Mouse (Mus musculus) left cerebral cortex, adult 2 months (tissue): ENCODE measurements around the gene Atg101. TPM values are rescaled to one million over a fixed set of nuclear protein-coding genes. Genes with fewer than 3 reads are reported as not detected.
A peak's percentile ranks its signal among the peaks of the same experiment; 100 is the strongest.

Source experiments
- DNase-seq, 2 experiments: peaks; one replicate each; pipeline ENCODE4 v3.0.0; 2021 to 2022; ENCODE audit warnings: low spot score in 2 of 2, mixed read lengths in 1 of 2; ENCODE audit errors: extremely low spot score in 1 of 2
- H3K27ac ChIP-seq: fragments of 200-600 bp; 2 replicates; pipeline ENCODE4 v1.8.1; 2022
- H3K4me3 ChIP-seq: fragments of 200-600 bp; 2 replicates; pipeline ENCODE4 v1.8.1; 2022
- CTCF ChIP-seq: fragments of 200-600 bp; IDR thresholded peaks from 2 replicates; pipeline ENCODE4 v1.8.1; 2022; ENCODE audit warnings: antibody characterized with exemption, mild to moderate bottlenecking, moderate library complexity
- intact Hi-C: fragments of 180-260 bp; cut with DNase I; formaldehyde crosslinking; loops from one replicate; pipeline ENCODE4 v1.15.1; 2025
- total RNA-seq, 2 experiments: library from RNA; stranded (reverse); gene quantifications; 2 replicates each; pipeline ENCODE4 v1.2.3; 2021

Gene Atg101
- total RNA-seq, 2 experiments from 2014 or later = 41.9 to 44.5 TPM

DNA sequence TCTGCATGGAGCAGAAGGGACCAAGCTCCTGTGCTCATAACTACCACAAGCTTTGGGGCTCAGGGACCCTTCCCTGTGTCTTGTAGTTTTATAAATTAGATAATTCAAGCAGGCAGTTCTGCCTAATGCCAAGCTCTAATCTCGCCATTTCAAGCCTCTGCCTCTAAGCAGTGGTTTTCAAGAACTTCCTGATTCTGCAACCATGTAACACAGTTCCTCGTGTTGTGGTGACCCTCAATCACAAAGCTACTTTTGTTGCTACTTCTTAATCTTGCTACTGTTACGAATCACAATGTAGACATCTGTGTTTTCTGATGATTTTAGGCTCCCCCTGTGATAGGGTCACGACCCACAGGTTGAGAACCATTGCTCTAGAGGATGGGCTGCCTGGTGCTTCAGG is 49.6 kb downstream of the Atg101 start:
- no peak for DNase-seq
- H3K27ac ChIP-seq = no peak overlapping the region
- intact Hi-C loops = no loop called here
- H3K4me3 ChIP-seq = no peak overlapping the region
- TF ChIP-seq CTCF = no peak

DNA sequence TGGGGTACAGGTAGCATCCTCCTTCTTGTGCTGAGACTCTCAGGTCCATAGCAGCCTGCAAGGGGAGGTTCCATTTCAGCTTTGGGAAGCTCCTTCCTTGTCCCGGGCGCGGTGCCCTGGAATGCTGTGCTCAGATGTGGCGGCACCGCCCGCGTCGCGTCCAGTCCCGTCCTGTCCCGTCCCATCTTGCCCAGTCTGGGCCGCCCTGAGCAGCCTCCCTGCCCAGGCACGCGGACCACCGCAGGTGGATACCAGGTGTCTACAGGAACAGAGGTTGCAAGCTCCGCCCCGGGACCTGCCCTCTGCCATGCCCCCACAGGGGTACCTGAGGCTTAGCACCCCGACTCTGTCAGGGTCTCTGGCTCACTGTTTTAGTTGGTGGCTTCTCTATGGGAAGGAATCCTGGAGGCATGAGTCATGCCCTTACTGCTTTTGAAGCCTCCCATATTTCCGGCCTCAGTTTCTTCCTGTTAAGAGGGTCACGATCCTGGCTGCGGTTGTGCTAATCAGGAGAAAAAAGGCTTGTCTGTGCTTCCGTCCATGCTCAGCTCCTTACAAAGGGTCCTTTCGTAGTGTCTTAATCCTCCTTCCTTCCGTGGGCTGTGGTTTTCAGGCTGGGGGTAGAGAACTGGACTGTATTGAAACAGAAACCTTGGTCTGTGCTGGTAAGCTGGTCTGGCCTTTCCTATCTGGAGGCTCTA is 52.6 kb downstream of the Atg101 start:
- intact Hi-C loops = loop anchor here (5.0 kb wide), 1 partner anchor 731 kb away; no protein-coding TSS in a partner anchor
- no peak for DNase-seq
- H3K27ac ChIP-seq = no peak overlapping the region
- H3K4me3 ChIP-seq = no peak overlapping the region
- no peak for TF ChIP-seq CTCF

DNA sequence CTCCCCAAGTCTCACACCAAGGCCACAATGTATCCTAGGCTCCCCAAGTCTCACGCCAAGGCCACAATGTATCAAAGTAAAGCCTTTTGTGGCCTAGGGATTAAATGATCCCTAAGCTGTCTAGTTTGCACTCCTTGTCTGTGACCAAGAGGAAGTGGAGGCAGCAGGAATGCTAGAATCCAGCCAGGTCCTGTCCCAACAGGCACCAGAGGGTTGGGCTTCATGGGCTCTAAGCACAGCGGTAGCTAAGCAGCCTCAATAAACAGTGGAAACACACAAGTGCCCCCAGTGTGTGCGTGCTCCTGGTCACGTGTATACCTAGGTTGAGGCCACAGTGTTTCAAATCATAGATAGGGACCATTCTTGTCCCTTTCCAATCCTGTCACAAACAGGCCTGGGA is 54.3 kb downstream of the Atg101 start:
- no peak overlapping the region for H3K4me3 ChIP-seq
- intact Hi-C loops = loop anchor here (2.0 to 5.0 kb wide), 2 partner anchors 434 to 729 kb away; no protein-coding TSS in a partner anchor

DNA sequence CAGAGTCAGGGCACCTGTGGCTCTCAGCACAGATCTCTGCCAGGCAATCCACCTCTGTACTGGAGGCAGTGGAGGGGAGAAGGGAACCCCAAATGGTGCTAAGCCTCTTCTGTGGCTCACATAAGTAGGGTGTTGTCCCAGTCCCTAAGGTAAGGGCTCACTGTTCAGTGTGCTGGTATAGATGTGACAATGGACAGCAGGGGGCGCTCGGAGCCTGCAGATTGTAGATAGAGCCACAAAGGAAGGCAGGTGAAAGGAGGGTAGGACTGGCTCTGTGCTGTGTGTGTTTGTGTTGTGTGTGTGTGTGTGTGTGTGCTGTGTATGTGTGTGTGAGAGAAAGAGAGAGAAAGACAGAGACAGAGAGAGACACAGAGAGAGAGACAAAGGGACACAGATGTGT is 55.5 kb downstream of the Atg101 start:
- peak; percentile 84 to 87 for DNase-seq
- Histone ChIP-seq H3K4me3 (no peak overlapping the region), H3K27ac (no peak overlapping the region)
- intact Hi-C loops = loop anchor here (1.0 to 5.0 kb wide), 4 partner anchors 158 to 728 kb away; no protein-coding TSS in a partner anchor
- peak; percentile 73 for TF ChIP-seq CTCF

More for the DNA sequence above, 54.3 kb downstream of the Atg101 start:
- TF ChIP-seq CTCF = no peak
- DNase-seq = no peak
- no peak overlapping the region for H3K27ac ChIP-seq

Other genes starting within 250 kb of the Atg101 start
- gene Gm47841, start 236.9 kb upstream of the Atg101 start, total RNA-seq = not detected
- gene Fignl2, start 205.7 kb upstream of the Atg101 start, total RNA-seq = 1 to 10 TPM; 1.2 to 1.4 TPM
- gene Ankrd33, start 168.5 kb upstream of the Atg101 start, total RNA-seq = not detected
- 10 to 100 TPM; 13.8 to 15.1 TPM for gene Acvrl1, start 155.8 kb upstream of the Atg101 start, total RNA-seq
- 100 to 1,000 TPM; 102 to 114 TPM for gene Acvr1b, start 110.2 kb upstream of the Atg101 start, total RNA-seq
- 100 to 1,000 TPM in 1 of 2 experiments, 10 to 100 TPM in 1; 89.7 to 107 TPM for gene Grasp, start 60.1 kb upstream of the Atg101 start, total RNA-seq
- 100 to 1,000 TPM; 155 to 210 TPM for gene Nr4a1, start 30.0 kb upstream of the Atg101 start, total RNA-seq
- under 1 TPM; 0.30 to 0.41 TPM for gene 6030408B16Rik, start 8.9 kb downstream of the Atg101 start, total RNA-seq
- gene Krt80, start 85.9 kb downstream of the Atg101 start, total RNA-seq = 1 to 10 TPM; 2.9 to 3.9 TPM
- gene Krt7, start 126.8 kb downstream of the Atg101 start, total RNA-seq = under 1 TPM; 0.09 to 0.48 TPM
- under 1 TPM in 1 of 2 experiments, not detected in 1; 0.14 TPM for gene Krt87, start 154.5 kb downstream of the Atg101 start, total RNA-seq
- not detected for gene Krt88, start 163.5 kb downstream of the Atg101 start, total RNA-seq
- gene Krt81, start 179.5 kb downstream of the Atg101 start, total RNA-seq = not detected
- gene Krt86, start 189.2 kb downstream of the Atg101 start, total RNA-seq = not detected
- gene Krt83, start 207.2 kb downstream of the Atg101 start, total RNA-seq = not detected
- not detected for gene Gm49425, start 233.0 kb downstream of the Atg101 start, total RNA-seq
- not detected for gene Krt84, start 248.5 kb downstream of the Atg101 start, total RNA-seq